Mouse (Mus musculus): ENCODE data around the gene Epo.

The Epo gene

DNA sequence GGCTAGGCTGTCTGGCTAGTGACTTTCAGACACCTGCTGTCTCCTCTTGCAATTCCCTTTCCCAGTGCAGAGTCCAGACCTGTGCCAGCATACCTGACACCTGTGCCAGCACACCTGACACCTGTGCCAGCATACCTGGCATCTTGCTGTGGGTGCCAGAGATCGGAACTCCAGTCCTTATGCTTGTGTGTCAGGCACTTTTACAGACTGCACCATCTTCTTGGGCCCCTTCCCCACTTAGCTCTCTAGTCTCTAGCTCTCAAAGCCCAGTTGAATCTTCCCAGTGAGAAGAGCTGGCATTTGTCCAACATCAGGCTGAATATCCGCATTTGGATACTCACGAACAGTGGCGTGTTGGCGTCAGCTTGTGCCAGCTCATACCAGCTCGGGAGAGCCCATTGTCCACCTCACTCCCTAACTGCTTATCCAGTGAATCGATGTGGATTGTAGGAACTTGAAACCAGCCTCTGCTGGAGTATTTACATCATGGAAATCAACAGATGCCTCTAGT, 6.3 kb upstream of the Epo start:
- no peak for DNase-seq (ENCODE audit: low read depth)

DNA sequence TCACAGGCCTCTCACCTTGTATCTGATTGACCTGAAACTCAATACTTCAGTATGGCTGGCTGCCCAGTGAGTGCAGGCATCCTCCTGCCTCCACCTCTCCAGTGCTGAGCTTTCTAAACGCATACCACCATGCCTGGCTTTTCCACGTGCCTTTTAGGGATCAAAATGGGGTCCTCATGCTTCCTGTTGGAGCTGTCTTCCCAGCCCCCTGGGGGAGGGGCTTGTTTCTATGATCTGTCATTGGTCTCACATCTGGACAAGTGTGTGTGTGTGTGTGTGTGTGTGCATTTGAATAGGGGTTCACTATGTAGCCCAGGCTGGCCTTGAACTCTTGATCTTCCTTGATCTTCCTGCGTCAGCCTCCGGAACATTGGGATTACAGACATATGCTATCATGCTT, 4.4 kb upstream of the Epo start:
- no peak for DNase-seq (ENCODE audit: low read depth)

DNA sequence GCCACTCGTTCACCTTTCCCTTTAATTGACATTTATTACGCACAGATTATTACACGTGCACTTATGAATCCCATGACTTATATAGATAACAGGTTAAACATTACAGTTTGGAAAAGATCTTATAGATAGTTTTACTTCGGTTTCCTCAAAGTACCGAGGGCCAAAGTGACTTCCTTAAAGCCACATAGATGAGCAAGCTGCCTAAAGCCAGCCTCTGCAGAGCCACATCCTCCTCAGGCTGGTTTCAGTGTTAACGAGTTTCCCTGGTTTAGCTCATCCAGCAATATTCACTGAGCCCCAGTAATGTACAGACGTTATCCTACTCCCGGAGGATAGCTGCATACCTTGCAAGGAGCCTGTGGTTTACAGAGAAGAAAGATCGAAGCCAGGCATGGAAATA, 2.3 kb upstream of the Epo start:
- no peak for DNase-seq (ENCODE audit: low read depth)

DNA sequence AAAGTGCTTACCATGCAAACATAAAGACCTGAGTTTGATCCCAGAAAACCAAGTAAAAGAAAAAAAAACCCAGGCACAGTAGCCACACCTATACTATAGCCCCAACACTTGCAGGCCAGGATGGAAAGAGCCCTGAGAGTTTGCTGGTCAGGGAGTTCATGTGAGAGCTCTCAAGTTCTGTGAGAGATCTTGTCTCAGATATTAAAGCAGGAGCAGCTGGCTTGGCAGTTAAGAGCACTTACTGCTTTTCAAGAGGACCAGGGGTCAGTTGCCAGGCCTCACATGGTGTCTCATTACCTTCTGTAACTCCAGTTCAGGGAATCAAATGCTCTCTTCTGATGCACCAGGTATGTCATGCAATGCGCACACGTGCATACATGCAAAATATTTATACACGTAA, 1.7 kb upstream of the Epo start:
- no peak for DNase-seq (ENCODE audit: low read depth)

DNA sequence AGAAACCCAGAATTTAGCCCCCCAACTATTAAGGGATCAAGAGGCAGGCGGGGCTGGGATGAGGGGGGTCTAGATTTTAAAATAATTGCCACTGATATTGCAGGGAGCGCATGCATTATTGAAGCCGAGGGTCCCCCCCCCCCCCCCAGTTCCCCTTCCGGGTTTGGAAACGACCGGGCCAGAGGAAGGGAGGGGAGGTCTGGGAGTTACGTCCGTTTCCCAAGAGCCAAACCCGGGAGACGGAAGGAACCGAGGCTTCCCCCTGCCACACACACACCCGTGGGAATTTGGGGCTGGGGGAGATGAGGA, 280 bp downstream of the Epo start:
- DNase-seq (ENCODE audit: low read depth), result no peak

DNA sequence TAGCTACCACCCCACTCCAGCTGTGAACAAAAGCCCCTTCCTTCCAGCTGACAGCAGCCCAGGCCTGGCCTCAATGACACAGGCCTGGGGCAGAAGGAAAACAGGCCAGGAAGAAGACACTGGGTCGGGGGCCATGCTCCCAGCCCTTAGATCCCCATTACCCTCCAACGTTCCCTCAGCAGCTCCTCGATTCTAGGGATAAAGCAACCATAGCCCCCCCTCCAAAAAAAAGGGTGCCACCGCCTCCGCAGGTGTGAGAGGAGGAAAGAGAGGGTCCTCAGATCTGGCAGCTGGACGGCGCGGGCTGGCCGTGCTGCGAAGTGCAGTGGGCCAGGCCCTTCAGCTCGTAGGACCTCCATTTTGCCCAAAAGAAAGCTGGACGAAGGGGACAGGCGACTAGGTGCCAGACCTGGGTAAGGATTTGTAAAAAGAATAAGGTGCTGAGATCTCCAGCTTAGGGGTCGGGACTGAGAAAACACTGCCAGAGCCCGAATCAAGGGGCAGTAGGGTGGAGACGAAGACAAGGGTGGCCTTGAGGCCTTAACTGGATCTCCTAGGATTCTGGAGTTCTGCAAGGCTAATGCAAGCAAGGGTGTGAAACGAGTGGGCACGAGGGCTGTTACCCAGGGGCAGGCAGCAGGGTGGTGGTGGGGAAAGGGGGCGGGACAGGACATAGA, 773 bp downstream of the Epo start:
- no peak for DNase-seq (ENCODE audit: low read depth)

DNA sequence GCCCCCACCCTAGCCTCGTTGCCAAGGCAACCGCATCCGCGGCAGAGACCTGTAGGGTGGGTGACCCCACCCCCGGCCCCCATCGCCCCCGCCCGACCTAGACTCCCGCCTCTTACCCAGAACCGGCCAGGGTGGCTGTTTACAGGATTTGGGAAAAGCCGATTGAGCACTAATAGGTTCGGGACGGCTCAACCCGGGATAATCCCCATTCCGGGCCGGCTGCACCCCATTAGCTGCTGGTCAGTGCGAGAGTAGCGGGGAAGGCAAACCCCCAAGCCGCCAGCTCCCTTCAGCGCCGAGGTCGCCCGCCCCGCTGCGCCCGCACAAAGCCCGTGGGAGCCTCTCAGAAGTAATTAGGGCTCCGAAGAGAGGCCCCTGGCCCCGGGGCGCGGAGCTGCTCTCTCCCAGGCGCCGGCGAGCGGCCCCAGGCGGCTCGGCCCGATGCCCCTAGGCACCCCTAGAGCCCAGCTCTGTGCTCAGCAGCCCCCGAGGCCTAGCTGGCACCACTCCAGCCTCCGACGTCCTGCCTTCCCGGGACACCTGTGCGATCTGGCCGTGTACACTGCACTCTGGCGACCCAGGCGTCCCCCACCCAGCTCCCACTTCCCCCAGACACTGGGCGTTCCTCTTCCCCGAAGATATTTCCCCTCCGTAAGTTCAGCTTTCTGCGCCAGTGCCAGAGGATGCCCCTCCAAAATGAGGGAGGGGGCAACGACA, 1.5 kb downstream of the Epo start:
- DNase-seq (ENCODE audit: low read depth), result no peak

DNA sequence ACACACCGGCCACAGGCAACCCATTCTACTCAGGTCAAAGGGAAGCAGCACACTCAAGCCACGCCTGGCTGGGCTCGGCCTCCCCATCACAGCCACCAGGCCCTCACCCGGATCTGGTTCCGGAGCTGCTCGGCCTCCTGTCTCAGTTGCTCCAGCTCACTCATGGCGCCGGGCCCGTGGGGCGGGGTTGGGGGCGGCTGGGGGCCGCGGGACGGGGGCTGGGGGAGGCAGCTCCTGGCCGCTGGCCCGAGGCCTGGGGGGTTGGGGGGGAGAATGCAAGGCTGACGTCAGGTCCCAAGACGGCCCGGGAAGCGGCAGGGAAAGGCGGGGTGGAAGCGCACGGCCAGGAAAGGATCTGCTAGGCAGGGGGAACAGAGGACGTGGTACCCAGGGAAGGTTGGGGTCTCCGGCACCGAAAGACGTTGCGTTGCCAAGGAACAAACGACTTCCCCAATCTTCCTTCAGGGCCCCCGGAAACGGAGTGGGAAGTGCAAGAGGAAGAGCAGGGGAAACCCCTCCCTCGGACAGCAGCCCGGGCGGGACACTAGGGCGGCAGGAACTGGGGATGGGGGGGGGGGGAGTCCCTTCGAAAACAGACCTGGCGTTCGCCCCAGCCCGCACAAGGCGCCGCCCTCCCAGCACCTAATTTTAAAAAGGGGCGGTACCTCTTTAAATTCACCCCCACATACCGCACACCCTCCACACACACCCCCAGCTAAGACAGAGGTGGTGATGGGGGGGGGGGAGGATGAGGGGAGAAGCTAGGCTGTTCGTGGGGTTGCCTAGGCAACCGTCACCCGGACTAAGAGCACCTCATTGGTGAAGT, 2.2 kb downstream of the Epo start:
- DNase-seq (ENCODE audit: low read depth), result no peak

DNA sequence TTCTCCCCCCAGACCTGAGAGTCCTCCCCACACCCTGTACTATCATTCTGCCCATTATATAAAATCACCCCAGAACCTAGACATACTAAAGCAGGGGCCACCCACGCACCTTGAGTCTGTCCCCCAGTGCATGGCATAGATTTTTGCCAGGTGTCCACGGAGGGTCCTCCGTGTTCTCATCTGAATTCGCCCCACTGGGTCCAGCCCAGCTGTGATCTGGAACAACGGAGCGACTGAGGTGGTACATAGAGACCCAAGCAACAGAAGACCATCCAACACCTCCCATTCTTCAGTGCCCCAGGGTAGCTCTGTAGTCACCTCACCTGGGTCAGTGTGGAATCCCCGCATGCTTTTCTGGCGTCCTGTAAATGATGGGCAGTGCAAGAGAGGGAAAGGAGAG, 3.0 kb downstream of the Epo start:
- no peak for DNase-seq (ENCODE audit: low read depth)

DNA sequence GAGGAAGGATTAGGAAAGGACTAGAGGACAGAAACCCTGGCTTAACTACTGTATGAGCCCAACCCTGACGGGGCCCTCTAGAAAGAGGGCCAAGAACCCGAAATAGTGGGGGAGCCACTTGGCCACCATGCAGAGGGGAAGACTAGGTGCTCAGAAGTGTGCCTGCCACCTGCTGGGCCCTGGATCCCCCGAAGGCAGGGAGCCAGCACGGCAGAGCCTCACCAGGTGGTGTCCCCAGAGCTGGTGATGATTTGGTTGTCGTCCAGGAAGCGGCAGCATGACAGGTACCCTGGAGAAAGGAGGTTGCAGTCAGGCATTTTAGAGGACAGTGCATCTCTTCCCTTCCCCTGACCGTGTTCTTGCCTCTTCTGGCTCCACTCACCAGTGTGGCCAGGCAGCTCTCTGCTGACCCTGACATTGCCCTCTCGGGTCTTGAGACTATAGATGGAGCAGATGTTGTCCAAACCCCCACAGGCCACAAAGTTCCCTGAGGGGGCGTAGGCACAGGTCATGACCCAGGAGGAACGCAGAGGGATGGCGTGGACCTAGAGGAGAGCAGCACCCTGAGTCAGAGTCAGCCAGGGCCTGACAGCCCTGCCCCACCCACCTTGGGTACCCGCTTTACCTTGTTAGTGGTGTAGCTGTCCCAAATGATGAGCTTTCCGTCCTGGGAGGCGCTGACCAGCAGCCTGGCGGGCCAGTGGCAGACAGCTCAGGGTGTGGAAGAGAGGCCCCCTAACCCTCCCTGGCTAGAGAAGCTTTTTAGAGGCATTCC, 3.6 kb downstream of the Epo start:
- DNase-seq (ENCODE audit: low read depth), result no peak

DNA sequence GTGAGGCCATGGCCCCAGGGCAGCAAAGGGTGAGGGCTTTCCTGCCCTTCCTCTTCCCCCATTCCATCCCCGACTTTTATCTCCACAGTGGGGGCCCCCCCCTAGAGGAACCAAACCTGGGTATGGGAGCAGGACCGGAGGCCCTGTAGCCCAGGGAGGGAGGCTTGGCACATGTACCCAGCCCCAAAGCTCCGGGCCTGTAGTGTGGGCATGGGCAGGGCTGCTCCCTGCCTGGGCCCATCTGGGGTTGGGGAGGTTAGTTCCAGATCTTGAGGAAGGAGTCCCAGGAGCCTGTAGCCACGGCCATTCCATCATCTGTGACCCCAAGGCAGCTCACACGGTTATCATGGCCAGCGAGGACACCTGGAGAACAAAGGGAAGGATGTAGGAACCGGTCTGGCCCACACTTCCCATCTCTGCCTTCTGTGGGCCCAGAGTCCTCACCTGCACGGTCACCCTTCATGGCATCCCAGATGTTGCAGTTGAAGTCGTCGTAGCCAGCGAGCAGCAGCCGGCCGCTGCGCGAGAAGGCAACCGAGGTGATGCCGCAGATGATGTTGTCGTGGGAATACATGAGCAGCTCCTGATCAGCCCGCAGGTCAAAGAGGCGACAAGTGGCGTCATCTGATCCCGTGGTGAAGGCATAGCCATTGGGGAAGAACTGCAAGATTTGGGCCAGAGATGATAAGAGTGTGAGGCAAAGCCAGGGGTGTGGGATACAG, 4.6 kb downstream of the Epo start:
- no peak for DNase-seq (ENCODE audit: low read depth)

DNA sequence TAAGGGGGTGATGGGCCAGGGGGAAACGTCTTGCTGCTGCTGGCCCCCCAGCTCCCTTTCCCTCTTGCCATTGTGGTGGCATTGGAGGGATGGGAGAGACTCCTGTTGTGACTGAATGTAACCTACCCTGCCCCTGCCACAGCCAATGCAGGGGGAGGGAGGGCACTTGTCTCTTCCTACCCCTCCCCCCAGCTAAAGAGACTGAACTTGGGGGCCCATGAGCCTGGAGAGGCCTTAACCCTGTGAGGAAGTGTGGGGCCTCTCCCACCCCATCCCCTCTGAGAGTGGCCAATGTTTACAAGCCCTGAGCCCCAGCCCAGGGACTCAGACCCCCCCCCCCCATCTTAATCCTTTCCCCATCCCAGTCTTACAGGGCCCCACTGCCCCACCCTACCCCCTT, 5.6 kb downstream of the Epo start:
- no peak for DNase-seq (ENCODE audit: low read depth)

DNA sequence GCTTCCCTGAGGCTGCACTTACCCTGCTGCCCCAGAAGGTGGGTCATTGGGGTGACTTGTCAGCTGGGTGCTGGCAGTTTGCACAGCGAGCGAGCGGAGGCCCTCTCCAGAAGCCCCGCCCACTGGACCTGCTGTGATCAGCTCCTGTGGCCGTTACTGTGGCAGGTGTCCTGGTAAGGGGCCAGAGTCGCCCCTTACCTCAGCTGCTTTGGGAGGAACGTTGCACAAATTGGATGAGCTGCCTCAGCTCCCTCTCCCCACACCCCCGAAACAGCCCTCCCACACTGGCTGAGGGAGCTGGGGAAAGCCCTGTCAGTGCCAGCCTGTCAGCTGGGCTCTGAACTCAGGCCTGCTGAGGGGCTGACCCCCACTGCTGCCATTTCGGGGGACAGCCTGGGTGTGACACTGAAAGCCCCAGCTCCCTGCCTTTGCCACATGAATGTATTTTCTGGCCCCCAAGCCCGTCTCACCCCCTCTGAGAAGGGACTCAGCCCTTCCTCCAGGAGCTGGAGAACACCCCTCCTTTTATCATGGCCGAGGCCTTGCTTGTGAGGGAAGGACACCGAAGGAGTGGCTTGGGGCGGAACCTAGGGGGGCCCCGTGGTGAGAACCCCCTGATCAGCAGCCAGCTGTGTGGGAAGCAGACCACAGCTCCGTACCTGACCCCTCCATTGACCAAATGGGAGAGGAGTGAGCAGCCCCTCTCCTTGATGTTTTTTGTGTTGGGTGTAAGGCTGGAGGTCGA, 6.7 kb downstream of the Epo start:
- no peak for DNase-seq (ENCODE audit: low read depth)

DNA sequence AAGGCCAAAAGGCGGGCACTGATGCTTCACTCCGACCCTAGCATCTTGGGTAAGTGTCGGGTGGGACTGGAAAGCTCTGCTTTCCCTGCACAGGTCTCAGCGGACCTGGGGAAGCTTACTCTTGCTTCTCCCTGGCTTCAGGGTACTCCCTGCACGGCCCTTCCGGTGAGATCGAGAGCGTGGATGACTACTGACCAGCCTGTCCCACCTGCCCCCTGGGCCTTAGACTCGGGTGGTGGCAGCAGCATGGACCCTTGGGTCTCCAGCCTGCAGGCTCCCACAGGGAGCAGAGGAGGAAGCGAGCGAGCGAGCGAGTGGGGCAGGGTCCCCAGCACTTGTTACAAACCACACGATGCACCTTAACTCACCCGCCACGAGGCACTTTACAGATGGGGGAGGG, 7.5 kb downstream of the Epo start:
- DNase-seq (ENCODE audit: low read depth), result no peak

DNA sequence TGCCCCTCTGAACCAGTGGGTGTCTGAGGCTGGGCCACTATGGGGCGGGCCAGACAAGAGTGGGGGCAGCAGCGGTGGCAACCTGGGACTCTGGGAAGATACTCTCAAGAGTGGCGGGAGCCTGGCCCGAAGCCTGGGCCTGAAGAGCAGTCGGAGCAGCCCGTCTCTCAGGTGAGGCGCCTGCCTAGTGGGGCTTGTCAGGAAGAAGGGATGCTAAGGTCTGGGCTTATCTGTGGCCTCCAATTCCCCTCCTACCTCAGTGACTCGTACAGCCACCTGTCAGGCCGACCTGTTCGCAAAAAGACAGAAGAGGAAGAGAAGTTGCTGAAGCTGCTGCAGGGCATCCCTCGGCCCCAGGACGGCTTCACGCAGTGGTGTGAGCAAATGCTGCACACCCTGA, 8.4 kb downstream of the Epo start:
- no peak for DNase-seq (ENCODE audit: low read depth)

DNA sequence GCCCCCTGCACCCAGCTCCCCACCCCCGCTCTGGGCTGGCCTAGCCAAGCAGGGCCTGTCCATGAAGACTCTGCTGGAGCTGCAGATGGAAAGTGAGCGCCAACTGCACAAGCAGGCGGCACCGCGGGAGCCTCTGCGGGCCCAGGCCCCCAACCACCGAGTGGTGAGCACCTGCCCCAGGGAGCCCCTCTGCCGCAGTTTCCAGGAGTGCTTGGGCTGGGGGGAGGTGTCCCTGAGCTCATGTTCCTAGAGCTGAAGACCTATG, 8.9 kb downstream of the Epo start:
- no peak for DNase-seq (ENCODE audit: low read depth)

DNA sequence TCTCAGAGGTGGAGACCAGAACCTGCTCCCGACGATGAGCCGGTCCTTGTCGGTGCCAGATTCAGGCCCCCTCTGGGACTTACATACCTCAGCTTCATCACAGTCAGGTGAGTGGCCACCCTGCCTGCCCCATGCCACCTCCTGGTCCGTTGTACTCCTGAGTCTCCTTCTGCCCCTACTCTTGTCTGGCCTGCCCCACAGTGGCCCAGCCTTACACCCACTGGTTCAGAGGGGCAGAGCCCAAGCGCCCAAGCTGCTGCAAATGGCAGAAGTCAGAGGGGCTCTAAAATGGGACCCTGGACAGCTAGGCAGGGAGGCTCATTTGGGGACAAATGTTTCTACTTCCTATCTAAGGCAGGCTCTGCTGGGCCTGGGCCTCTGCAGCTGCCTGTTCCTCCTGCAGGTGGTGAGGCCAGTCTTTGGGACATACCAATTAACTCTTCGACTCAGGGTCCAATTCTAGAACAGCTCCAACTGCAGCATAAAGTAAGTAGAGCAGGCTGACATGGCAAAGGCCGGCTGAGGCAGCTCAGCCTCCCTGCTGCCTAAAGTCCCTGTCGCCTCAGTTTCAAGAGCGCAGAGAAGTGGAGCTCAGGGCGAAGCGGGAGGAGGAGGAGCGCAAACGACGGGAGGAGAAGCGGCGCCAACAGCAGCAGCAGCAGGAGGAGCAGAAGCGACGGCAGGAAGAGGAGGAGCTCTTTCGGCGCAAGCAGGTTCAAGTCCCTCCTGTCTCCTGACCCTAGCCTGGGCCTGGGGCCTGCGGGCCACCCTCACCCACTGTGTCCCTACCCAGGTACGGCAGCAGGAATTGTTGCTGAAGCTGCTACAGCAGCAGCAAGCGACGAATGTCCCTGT, 9.4 kb downstream of the Epo start:
- DNase-seq (ENCODE audit: low read depth), result no peak

DNA sequence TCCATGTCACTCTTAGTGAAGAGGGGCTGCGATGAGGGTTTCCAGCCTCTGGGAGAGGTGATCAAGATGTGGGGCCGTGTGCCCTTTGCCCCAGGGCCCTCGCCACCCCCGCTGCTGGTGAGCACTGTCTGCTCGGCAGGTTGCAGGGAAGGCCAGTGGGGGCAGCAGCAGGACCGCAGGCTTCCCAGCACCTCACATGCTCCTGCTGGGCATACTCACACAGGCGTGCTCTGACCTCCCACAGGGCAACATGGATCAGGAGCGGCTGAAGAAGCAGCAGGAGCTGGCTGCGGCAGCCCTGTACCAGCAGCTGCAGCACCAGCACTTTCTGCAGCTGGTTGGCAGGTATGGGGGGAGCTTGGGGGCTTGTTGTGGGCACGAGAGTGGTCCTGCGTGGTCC, 10.3 kb downstream of the Epo start:
- DNase-seq (ENCODE audit: low read depth), result no peak

DNA sequence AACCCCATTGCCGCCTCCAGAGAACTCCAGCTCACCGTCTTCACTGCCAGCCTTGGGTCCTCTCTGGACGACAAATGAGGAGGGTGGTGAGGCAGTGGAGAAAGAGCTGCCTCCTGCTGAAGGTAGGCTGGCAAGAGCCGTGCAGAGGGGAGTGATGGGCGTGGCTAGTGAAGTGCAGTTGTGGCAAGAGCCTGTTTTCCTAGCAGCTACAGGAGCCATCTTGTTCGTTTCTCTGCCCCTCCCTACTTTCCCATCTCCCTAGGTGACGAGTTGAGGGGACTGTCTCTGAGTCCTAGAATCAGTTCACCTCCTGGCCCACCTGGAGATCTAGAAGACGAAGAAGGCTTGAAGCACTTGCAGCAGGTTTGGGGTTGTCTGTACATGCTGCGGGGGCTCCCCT, 11.2 kb downstream of the Epo start:
- no peak for DNase-seq (ENCODE audit: low read depth)
